Mouse (Mus musculus): ENCODE results near the gene Szrd1.

DNA sequence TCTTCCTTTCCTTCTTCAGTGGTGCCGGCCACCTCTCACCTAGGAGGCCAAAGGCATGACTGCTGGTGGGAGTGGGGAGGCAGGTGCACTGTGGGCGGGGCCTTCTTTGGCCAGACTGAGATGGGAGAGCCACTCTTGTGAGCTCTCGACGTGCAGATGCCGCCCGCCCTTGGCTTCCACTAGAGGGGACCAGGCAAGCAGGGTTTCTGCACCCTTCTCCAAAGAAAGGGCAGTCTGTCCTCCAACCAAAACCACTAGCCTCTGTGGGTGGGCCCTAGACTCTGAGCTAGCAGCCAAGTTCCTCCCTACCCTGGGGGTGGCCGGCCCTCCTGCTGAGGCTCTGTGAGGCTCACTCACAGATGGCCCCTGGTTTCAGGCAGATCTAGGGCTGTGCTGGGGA, 25.7 kb downstream of the Szrd1 start:
- TF ChIP-seq CTCF (IDR thresholded peaks at IDR 0.05; ENCODE audit: control insufficient read depth, insufficient read depth, insufficient replicate concordance, low read depth, low read length), result no peak
- TF ChIP-seq POLR2A (IDR thresholded peaks at IDR 0.05; ENCODE audit: control insufficient read depth, low read depth, low read length), result no peak
